Mouse (Mus musculus): ENCODE measurements around the gene Apoc3.
A peak's percentile ranks its signal among the peaks of the same experiment; 100 is the strongest.

Apoc3 gene

DNA sequence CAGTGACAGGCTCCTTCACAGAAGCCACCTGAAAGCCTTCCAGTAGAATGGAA, at the start of gene Apoc3:
Gene Apoc3 (minus strand): TSS at position 41 of the 53 bp plus-strand sequence.
- no peak for DNase-seq

DNA sequence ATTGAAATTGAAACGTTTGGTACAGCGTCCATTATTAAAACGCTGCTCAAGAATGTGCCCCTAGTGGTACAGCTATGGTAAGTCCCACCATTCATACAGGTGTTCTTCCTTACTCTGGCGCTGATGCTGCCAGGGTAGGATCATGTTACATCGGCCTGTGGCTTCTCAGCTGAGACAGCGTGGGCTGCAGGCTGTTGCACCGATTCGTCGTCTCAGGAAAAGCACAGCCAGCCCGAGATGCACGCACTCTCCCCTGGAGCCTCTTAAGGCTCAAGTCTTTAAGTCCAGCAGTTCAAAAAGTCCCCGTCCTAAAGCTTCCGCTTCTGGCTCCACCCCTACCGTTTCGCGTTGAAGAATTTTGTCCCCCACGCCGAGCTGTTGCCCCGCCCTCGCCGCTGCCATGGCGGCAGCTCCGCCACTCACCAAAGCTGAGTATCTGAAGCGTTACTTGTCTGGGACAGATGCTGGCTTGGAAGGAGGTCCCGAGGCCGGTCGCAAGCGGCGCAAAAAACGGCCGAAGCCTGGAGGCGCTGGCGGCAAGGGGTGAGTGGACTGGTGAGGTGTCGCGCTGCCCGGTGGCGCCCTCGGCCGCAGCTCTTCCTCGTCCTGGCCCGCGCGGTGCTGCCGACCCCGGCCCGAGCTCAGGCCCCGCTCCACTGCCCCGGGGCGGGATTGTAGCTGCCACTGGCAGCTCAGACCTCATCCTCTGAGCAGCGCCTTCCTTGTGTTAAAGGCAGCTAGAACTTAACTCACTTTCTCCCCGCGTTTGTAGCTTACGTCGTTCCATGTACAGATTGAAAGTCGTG, 47.4 kb upstream of the Apoc3 start, which contains the start of gene Bud13:
Gene Bud13 (plus strand): TSS at position 378 of the 806 bp plus-strand sequence.
- DNase-seq = peak; percentile 94 to 97

DNA sequence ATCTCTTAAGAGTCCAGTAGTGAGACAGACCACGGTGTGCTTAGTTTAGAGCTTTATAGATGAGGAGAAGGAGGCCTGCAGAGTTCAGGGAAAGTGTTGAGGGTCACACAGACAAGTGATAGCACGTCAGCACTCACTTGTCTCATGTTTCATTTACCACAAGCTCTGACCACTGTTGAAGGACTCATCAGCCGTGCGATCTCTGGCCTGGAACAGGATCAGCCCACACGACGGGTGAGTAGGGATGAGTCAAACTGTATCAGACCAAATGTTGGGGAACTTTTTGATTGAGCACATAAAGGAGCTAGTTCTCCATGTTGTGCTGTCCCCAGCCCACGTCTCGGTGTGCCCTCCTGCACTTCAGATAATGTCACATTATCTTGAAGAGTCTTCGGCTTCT, 39.1 kb upstream of the Apoc3 start:
- DNase-seq = no peak

DNA sequence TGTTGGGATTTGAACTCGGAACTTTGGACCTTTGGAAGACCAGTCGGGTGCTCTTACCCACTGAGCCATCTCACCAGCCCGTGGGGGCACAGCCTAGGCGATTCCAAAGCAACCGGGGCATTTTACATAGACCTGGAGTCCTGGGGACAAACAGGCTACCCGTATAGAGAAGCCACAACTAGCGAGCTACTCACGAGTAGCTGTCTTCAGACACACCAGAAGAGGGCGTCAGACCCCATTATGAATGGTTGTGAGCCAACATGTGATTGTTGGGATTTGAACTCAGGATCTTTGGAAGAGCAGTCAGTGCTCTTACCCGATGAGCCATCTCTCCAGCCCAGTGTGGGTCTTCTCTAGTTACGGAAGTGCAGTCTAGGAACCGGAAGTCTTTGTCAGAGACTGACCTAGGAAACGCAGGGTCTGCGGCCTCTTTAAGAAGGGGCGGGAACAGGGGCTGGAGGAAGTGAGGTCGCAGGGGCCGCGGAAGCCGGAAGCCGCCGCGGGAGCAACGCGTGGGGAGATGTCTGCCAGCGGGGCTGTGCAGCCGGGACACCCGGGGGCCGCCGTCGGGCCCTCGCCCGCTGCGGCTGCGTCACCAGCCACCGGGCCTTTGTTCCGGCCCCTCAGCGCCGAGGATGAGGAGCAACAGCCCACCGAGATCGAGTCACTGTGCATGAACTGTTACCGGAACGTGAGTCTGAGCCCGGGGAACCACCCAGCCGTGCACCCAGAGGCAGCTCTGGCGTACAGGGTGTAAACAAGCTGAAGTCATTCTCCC, 37.4 kb upstream of the Apoc3 start, which contains the start of gene Zpr1:
Gene Zpr1 (plus strand): TSS at position 388 of the 778 bp plus-strand sequence.
- peak; percentile 90 to 93 for DNase-seq

DNA sequence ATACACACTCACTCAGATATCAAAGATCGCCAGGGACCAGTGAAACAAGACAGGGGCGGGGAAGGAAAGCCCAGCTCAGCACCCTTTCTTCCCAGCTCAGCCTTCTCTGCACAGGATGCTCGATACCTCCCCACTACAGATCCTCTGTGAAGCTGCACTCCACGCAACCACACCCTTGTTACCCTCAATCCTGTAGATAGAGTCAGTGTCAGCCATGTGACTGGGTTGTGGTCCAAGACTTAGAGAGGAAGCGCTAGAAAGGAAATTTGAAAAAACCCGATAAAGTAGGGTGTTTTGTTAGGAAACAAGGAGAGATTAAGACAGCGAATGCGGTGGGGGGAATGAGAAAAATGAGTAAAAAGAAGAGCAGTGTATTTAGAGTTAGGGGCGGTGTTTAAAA, 36.6 kb upstream of the Apoc3 start:
- DNase-seq = no peak

DNA sequence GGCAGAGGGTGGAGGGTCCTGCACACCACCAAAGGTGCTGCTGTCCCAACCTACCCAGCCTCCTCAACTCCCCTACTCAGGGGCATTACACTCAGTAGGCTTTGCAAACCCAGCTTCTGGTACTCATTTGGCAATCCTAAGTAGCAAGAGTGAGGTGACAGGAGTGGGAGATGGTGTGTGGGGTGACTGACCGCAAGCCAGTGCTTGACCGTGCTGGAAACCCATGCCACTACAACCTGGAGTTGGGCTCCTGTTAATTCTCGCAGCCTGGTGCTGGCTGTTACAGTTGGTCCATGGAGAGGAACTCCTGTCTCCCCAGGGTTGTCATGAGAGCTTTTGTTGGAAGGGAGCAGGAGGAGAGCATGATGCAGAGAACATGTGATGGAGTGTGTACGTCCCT, 35.3 kb upstream of the Apoc3 start:
- DNase-seq = no peak

DNA sequence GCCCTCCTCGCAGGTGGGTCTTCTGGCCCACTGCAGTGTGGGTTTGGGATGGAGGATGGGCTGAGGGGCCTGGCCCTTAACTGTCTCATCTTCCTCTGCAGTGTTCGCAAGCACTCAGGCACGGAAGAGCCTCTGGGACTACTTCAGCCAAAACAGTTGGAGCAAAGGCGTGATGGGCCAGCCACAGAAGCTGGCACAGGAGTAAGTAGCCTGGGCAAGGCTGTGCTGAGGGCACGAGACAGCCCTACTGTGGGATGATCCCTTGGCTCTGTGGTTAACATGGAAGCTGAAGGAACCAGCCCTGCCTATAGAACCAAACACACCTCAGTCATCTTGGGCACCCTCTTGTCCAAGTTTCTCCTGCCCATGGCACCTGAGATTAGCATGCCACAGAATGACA, 33.7 kb upstream of the Apoc3 start:
- no peak for DNase-seq

DNA sequence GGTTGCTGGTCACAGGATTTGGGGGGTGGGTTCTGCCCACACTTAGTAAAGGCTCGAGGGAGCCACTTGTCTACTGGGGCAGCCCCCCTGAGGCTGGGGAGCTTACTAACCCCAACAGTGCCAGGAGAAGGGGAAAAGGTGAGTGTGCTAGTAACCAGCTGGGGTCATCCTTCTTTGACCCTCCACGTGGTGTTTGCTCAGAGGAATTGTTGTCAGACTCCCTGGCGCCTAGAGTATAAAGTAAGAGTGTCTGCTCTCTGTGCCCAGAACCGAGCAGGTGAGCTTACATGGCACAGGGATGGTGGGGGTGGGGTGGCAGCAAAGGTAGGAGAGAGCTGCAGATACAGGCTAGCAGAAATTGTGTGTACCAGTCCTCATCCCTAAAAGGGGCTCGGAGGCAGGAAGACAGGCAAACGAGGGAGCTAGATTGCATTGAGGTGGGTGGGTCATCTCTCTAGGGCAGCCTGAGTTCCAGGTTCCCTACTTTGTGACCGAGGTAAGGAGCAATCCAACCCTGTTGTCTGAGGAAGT, 33.0 kb upstream of the Apoc3 start, which contains the start of gene Apoa5:
Gene Apoa5 (plus strand): TSS at position 291 of the 531 bp plus-strand sequence.
- DNase-seq = no peak

DNA sequence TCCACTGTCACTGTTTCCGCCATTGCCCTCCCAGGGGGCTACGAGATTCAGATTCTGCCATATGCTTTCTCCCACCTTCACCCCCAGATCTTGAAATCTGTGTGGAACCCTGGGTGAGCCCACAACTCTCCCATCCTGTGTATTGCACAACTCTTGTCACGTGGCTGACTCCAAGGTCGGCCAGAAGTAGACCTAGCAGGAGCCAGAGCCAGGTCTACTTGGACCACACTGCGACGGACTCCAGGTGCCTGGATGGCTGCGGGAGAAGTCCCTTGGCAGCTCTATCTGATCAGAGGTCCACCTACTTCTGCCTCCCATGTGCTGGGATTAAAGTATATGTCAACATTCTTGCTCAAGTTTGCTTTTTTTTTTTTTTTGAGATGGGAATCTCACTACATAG, 25.7 kb upstream of the Apoc3 start:
- no peak for DNase-seq

DNA sequence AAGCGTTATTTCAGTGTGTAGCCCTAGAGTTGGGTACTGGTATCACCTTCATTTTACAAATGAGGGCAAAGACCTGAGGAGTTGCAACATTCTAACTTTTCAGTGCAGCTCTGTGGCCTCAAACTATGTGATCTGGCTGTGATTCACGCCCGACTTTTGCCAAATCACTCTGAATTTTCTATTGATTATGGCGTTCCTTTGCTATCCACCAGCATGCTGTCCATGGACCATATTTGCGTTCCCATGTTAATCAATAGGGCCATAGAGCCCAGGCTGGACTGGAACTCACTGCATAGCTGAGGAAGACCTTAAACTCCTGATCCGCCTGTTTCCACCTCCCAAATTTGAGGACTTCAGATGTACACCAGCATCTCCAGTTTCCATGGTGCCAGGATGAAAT, 23.7 kb upstream of the Apoc3 start:
- no peak for DNase-seq

DNA sequence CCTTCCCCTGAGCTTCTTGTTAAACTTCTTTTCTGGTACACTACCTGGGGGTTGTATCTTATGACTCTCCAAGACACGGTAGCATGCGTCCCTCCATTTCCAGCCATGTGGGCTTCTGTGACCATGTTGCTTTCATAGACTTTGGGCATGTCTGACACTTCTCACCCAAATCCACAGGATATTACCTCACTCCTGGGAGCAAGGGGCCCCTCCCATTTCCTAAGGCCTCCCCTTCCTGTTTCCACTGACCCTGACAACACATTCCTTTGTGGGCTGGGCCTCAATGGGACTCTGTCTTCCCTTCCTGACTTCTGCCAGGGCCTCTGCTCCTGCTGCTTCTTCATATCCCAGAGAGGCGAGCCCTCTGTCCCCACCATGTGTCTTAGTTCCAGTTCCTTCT, 22.1 kb upstream of the Apoc3 start:
- DNase-seq = peak; percentile 41 to 57

DNA sequence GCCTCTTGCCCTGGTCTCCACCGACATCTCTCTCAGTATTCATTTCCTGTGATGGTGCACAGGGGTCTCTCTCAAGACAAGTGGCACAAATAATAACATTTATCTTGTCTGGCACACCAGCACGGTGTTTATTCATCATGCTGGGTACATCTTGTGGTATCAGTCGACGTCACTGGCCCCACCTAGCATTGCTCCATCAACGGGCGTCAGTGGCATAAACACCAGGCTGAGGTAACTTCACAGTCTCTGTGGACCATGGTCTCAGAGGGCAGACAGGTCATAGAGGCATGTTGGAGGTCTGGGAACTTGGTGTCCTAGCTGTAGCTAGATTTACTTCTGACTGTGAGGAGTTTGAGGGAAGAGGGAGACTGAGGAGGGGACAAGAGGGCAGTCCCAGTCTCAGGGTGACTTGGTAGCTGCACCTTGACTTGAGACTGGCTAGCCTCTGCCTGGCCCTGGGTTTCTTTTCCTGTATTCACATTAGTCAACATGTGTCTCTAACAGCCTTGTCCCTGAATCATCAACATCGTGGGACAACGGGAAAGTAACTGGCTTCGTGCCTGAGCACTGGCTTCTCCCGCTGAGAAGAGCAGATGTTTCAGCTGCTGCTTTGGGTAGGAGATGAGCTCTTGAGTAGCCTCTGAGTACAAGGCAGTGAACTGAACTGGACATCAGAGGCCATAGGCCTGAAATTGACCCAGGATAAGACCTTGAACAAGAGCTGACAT, 21.4 kb upstream of the Apoc3 start:
- DNase-seq = peak in 1 of 2 experiments; percentile 21

DNA sequence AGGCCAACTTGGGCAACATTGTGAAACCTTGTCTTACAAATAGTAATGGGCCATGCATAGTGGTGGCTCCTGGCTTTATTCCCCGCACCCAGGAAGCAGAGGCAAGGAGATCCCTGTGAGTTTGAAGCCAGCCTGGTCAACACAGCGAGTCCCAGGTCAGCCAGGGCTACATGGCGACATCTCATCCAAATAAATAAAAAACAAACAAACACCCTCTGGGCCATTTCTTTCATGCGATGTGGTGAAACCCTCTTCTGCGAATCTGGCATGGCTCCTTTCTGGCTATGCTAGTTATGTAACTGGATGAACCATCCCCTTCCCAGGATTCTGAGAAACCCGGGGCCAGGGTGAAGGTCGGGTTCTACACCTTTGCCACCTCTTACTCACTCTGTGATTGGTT, 20.7 kb upstream of the Apoc3 start:
- DNase-seq = no peak

DNA sequence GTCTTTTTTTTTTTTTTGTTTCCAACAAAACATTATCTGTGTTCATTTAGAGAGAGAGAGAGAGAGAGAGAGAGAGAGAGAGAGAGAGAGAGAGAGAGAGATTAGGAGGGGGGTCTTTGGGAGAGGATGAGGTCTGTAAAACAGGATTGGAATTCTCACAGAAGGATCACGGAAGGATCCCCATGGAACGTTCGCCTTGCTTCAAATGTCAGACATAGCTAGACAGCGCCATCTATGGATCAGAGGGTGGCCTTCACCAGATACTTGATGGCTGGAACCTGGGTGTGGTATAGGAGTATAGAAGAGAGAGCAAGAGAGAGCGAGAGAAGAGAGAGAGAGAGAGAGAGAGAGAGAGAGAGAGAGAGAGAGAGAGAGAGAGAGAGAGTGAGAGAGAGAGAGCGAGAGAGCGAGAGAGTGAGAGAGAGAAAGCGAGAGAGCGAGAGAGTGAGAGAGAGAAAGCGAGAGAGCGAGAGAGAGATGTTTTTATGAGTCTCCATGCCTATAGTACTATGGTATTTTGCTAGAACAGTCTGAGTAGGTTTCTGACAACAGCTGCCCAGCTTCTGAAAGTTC, 11.4 kb upstream of the Apoc3 start:
- DNase-seq = peak in 1 of 2 experiments; percentile 70

DNA sequence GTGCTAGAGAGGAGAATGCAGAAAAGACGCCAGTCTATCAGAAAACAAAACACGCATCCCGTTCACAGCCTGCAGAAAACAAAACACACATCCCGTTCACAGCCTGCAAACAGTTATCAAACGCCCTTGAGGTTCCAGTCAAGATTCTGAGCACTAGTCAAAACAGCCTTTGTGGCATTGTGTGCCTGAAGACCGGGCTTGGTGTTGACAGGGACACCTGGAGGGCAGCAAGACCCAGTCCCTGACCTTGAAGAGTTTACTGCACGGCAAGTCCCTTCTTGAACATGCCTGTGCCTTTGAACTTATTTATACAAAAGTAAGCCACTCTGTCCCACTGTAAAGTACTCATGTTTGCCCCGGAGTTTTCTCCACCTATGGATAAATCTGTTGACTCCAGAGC, 8.1 kb upstream of the Apoc3 start:
- DNase-seq = no peak

DNA sequence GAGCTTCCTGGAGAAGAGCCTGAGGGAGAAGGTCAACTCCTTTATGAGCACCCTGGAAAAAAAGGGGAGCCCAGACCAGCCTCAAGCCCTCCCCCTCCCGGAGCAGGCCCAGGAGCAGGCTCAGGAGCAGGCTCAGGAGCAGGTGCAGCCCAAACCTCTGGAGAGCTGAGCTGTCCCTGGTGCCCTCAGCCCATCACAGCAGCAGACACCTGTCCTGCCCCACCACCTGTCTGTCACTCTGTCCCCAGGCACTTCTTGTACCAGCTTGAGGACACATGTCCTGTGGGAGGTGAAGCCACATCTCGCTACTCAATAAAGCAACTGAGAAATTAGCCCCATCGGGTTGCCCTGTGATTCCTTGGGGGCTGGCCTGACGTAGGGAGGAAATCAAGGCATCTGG, 7.7 kb upstream of the Apoc3 start:
- no peak for DNase-seq

DNA sequence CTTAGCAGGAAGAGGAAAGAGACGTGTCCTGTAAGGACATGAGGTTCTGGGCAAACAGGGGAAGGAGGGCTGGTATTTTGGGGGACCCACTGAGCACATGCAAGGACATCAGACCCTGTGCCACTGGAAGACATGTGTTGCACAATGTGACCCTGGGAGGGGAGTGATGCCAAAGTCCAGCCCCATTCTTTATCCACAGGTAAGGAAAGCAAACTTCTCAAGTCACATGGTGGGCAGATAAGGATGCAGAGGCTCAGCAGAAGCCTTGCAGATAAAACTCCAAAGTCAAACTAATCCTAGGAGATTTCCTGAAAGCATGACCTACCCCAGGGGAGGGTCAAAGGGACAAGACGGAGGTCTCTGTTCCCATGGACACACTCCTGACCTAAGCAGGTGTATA, 6.4 kb upstream of the Apoc3 start:
- no peak for DNase-seq

DNA sequence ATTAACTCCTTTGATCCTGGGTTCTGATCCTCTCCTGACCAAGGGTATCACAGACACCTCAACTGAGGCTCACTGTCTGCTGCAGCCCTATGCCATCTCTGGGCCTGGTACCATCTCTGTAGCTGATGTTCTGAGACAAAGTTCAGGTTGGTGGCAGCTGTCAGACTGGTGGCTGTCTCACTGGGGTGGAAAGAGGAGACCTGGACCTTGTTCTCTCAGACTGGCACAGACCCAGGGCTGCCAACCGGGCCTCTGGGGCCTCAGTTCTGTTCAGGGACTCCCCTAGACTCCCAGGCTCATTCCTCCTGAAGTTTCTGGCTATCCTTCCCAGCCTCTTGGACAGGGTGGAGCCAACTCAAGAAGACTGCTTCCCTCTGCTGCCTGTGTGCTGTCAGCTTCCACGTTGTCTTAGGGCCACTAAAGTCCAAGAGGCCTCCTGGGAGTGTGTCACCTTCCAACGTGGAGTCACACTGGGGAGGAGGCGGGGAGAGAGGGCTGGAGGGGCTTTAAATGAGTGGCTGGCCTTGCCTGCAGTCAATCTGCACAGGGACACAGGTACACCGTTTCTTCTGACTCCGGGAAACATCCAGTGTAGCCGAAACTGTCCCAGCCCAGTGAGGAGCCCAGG, 5.2 kb upstream of the Apoc3 start, which contains the start of gene Apoa4:
Gene Apoa4 (plus strand): TSS at position 171 of the 628 bp plus-strand sequence.
- DNase-seq = no peak

DNA sequence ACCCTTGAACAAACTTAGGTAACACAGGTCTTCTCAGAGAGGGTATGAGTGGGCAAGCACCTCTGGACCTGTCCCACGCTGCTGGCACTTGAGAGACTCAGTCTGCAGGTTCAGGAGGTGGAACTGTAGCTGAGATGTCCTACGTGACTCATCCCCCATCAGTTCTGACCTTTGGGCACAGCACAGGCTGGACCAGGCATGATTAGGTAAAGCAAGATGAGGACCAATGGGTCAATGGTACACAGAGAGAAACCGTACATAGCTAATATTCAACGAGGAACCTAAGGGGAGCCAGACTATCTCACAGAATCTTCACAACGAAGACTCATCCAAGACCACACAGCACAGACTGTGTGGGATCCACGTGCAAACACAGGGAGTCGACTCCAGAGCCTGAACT, 3.4 kb upstream of the Apoc3 start:
- no peak for DNase-seq

DNA sequence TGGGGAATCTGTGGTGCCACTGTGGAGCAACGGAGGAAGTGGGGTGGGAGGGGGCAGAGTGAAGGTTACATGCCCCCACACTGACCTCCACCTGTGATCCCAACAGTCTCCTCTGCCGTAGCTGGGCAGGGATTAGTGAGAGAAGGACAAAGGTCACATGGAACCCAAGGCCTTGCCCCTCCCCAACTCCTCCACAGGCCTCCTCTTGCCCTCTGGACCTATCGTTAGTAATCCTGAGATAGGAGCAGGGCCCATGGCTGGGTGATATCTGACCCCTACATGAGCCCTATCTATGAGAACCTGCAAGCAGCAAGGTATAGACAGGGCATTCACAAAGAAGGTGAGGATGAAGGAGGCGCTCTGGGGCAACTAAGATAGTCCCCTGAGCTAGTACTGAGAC, 213 bp upstream of the Apoc3 start:
- DNase-seq = no peak

DNA sequence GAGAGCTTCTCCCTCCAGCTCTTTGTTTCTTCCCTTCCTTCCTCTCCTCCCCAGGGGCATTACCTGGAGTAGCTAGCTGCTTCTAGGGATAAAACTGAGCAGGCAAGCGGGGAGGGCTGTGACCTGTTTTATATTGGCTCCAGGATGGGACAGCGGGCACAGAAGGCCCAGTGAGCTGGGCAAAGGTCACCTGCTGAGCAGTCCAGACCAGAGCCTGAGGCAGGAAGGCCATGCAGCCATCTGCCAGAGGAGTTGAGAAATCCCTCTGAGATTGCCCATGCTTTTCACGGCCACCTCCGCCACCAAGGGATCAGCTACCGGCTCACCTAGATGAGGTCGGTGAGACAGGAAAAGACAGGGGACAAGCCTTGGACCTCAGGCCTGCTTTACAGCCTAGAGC, 240 bp downstream of the Apoc3 start:
- DNase-seq = no peak

DNA sequence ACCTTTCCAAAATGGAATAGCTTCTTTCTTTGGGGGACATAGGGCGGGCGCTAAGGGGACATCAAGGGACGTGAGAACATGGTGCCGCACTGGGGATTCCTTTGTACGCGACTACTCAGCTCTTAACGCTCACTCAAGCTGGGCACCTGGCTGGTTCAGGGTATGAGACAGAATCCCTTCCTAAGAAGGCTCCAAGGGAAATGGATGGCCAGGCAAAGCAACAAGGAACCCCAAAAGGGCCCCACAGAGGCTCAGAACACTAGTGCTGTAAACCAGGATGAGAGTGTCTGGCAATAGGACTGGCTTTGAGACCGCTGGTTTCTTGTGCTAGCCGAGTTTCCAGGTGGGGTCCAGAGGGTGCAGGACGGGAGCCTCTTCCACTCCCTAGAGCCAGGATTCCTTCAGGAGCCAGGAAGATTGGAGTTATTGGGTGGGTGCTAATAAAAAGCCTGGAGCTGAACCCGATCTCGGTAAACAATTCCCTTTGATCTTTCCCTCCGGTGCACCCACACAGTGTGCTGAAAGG, 4.9 kb downstream of the Apoc3 start:
- DNase-seq = no peak
